Mouse (Mus musculus): ENCODE measurements around the gene Olfr1330. TPM values are rescaled to one million over a fixed set of nuclear protein-coding genes. Genes with fewer than 3 reads are reported as not detected.

The Olfr1330 gene
- total and polyA plus RNA-seq, 2 experiments from 2014 or later: not detected

- Histone ChIP-seq H3K4me3 (ENCODE audit: low read length) (no peak within 1 kb of the TSS), H3K27me3 (ENCODE audit: insufficient read depth, low read length) (no peaks in the 10 kb centered on the region), H3K36me3 (ENCODE audit: insufficient read depth, low read length) (no peaks in the 10 kb centered on the region), H3K9ac (replicated peaks; ENCODE audit: low read length) (no peak within 1 kb of the TSS), H3K4me2 (ENCODE audit: low read depth, low read length) (no peak within 1 kb of the TSS), H3K4me1 (ENCODE audit: insufficient read depth, low read length) (no peaks in the 10 kb centered on the region), H3K27ac (no peak within 1 kb of the TSS), H3K9me3 (ENCODE audit: low read length) (no peaks in the 10 kb centered on the region)
- 84% methylated on average over 2 of the region's 2 CpGs for WGBS
- DNase-seq (ENCODE audit: low spot score) (no peak), ATAC-seq (no peak)
- TF ChIP-seq CTCF (IDR thresholded peaks at IDR 0.05; ENCODE audit: low read depth): no peak
Observed at GRCm38 (mm10) chr4:118938512-118938911, 50.1 kb downstream of the Olfr1330 start, which contains the start of gene Olfr1328. Gene Olfr1328, minus strand, starts transcription at chr4:118938612.

Other genes starting within 250 kb of the Olfr1330 start
- not detected in 2 replicates for gene Olfr62, start 229.6 kb upstream of the Olfr1330 start, total RNA-seq (2014; rRNA removed)
- gene Olfr62, start 229.6 kb upstream of the Olfr1330 start, polyA plus RNA-seq (2015; fragmentation: Nextera tagmentation; extraction: Ambion mirVana): not detected in 2 replicates
- not detected in 2 replicates for gene Olfr1342, start 195.8 kb upstream of the Olfr1330 start, total RNA-seq (2014; rRNA removed)
- 0.04 TPM in 1 of 2 replicates, not detected in the other for gene Olfr1342, start 195.8 kb upstream of the Olfr1330 start, polyA plus RNA-seq (2015; fragmentation: Nextera tagmentation; extraction: Ambion mirVana)
- not detected in 2 replicates for gene Olfr1341, start 185.1 kb upstream of the Olfr1330 start, total RNA-seq (2014; rRNA removed)
- not detected in 2 replicates for gene Olfr1341, start 185.1 kb upstream of the Olfr1330 start, polyA plus RNA-seq (2015; fragmentation: Nextera tagmentation; extraction: Ambion mirVana)
- gene Olfr1340, start 168.5 kb upstream of the Olfr1330 start, total RNA-seq (2014; rRNA removed): not detected in 2 replicates
- not detected in 2 replicates for gene Olfr1340, start 168.5 kb upstream of the Olfr1330 start, polyA plus RNA-seq (2015; fragmentation: Nextera tagmentation; extraction: Ambion mirVana)
- not detected in 2 replicates for gene Olfr1339, start 156.4 kb upstream of the Olfr1330 start, total RNA-seq (2014; rRNA removed)
- not detected in 2 replicates for gene Olfr1339, start 156.4 kb upstream of the Olfr1330 start, polyA plus RNA-seq (2015; fragmentation: Nextera tagmentation; extraction: Ambion mirVana)
- gene Olfr1338, start 129.9 kb upstream of the Olfr1330 start, total RNA-seq (2014; rRNA removed): not detected in 2 replicates
- not detected in 2 replicates for gene Olfr1338, start 129.9 kb upstream of the Olfr1330 start, polyA plus RNA-seq (2015; fragmentation: Nextera tagmentation; extraction: Ambion mirVana)
- gene Olfr1337, start 106.0 kb upstream of the Olfr1330 start, total RNA-seq (2014; rRNA removed): not detected in 2 replicates
- not detected in 2 replicates for gene Olfr1337, start 106.0 kb upstream of the Olfr1330 start, polyA plus RNA-seq (2015; fragmentation: Nextera tagmentation; extraction: Ambion mirVana)
- not detected in 2 replicates for gene Olfr1335, start 78.7 kb upstream of the Olfr1330 start, total RNA-seq (2014; rRNA removed)
- not detected in 2 replicates for gene Olfr1335, start 78.7 kb upstream of the Olfr1330 start, polyA plus RNA-seq (2015; fragmentation: Nextera tagmentation; extraction: Ambion mirVana)
- gene Olfr1333, start 52.3 kb upstream of the Olfr1330 start, total RNA-seq (2014; rRNA removed): not detected in 2 replicates
- not detected in 2 replicates for gene Olfr1333, start 52.3 kb upstream of the Olfr1330 start, polyA plus RNA-seq (2015; fragmentation: Nextera tagmentation; extraction: Ambion mirVana)
- gene Olfr1331, start 23.9 kb upstream of the Olfr1330 start, total RNA-seq (2014; rRNA removed): not detected in 2 replicates
- gene Olfr1331, start 23.9 kb upstream of the Olfr1330 start, polyA plus RNA-seq (2015; fragmentation: Nextera tagmentation; extraction: Ambion mirVana): not detected in 2 replicates
- not detected in 2 replicates for gene Olfr1329, start 28.9 kb downstream of the Olfr1330 start, total RNA-seq (2014; rRNA removed)
- gene Olfr1329, start 28.9 kb downstream of the Olfr1330 start, polyA plus RNA-seq (2015; fragmentation: Nextera tagmentation; extraction: Ambion mirVana): not detected in 2 replicates
- not detected in 2 replicates for gene Olfr1328, start 50.0 kb downstream of the Olfr1330 start, total RNA-seq (2014; rRNA removed)
- not detected in 2 replicates for gene Olfr1328, start 50.0 kb downstream of the Olfr1330 start, polyA plus RNA-seq (2015; fragmentation: Nextera tagmentation; extraction: Ambion mirVana)
- gene Lao1, start 73.0 kb downstream of the Olfr1330 start, total RNA-seq (2014; rRNA removed): 0.07 and 0.58 TPM in 2 replicates
- 0.15 and 0.29 TPM in 2 replicates for gene Lao1, start 73.0 kb downstream of the Olfr1330 start, polyA plus RNA-seq (2015; fragmentation: Nextera tagmentation; extraction: Ambion mirVana)
- 119 and 120 TPM in 2 replicates for gene Slc2a1, start 220.1 kb downstream of the Olfr1330 start, total RNA-seq (2014; rRNA removed)
- gene Slc2a1, start 220.1 kb downstream of the Olfr1330 start, polyA plus RNA-seq (2015; fragmentation: Nextera tagmentation; extraction: Ambion mirVana): 48.8 and 50.6 TPM in 2 replicates